In genomic region chr11:117113377-117113776, GRCm38 (mm10) we compare ENCODE assay signal across 8 mouse cellular contexts. TPM values are rescaled to one million over a fixed set of nuclear protein-coding genes. Genes with fewer than 3 reads are reported as not detected.
DNase-seq lines count a peak whose midpoint lies in the region; ATAC-seq and TF ChIP-seq lines count a peak whose summit lies in the region.

No protein-coding gene starts in this region.

- TF ChIP-seq CTCF in forebrain, postnatal 0 days (IDR thresholded peaks at IDR 0.05; ENCODE audit: low read depth) = peak; percentile 48
- TF ChIP-seq CTCF in testis, adult 2 months (IDR thresholded peaks at IDR 0.05; ENCODE audit: control insufficient read depth, insufficient read depth, insufficient replicate concordance, low read depth, low read length) = peak; percentile 83; the same call in 1 of the 2 replicates

- no peak overlapping the region for H3K4me2 ChIP-seq in forebrain, postnatal 0 days (ENCODE audit: low read depth)
- no peak overlapping the region for H3K4me2 ChIP-seq in forebrain, embryonic 13.5 days

- no peak overlapping the region for H3K9ac ChIP-seq in forebrain, postnatal 0 days
- H3K9ac ChIP-seq in forebrain, embryonic 13.5 days = no peak overlapping the region

- no peak overlapping the region for H3K27ac ChIP-seq in forebrain, postnatal 0 days (ENCODE audit: low read depth, low read length)
- no peak overlapping the region for H3K27ac ChIP-seq in forebrain, embryonic 13.5 days
- H3K27ac ChIP-seq in limb, embryonic 10.5 days = peak overlapping the region; percentile 53; the same call in 1 of the 2 replicates
- no peak overlapping the region for H3K27ac ChIP-seq in testis, adult 2 months (ENCODE audit: control insufficient read depth, insufficient read depth, low read depth, low read length)

- H3K4me1 ChIP-seq in forebrain, postnatal 0 days (ENCODE audit: insufficient read depth) = peaks cover 25% of the 10 kb centered on the region
- peaks cover 45% of the 10 kb centered on the region for H3K4me1 ChIP-seq in forebrain, embryonic 13.5 days
- H3K4me1 ChIP-seq in limb, embryonic 10.5 days = peaks cover 56% of the 10 kb centered on the region
- H3K4me1 ChIP-seq in testis, adult 2 months (ENCODE audit: control insufficient read depth, insufficient read depth, low read length) = peaks cover 12% of the 10 kb centered on the region

- H3K9me3 ChIP-seq in forebrain, postnatal 0 days (ENCODE audit: low read length) = no peaks in the 10 kb centered on the region
- no peaks in the 10 kb centered on the region for H3K9me3 ChIP-seq in forebrain, embryonic 13.5 days (replicated peaks)
- H3K9me3 ChIP-seq in limb, embryonic 10.5 days (replicated peaks) = no peaks in the 10 kb centered on the region

- no peak for ATAC-seq in forebrain, postnatal 0 days
- no peak for ATAC-seq in forebrain, embryonic 13.5 days

- no peak overlapping the region for H3K4me3 ChIP-seq in forebrain, postnatal 0 days (ENCODE audit: low read depth, low read length)
- H3K4me3 ChIP-seq in forebrain, embryonic 13.5 days = no peak overlapping the region
- no peak overlapping the region for H3K4me3 ChIP-seq in limb, embryonic 10.5 days
- no peak overlapping the region for H3K4me3 ChIP-seq in testis, adult 2 months (ENCODE audit: control insufficient read depth, low read depth, low read length)

- H3K36me3 ChIP-seq in forebrain, postnatal 0 days (ENCODE audit: insufficient read depth) = peaks cover 8% of the 10 kb centered on the region
- peaks cover 7% of the 10 kb centered on the region for H3K36me3 ChIP-seq in forebrain, embryonic 13.5 days (ENCODE audit: poor library complexity, severe bottlenecking)
- peaks cover 20% of the 10 kb centered on the region for H3K36me3 ChIP-seq in limb, embryonic 10.5 days
- H3K36me3 ChIP-seq in testis, adult 2 months (ENCODE audit: control insufficient read depth, insufficient read depth, low read length) = no peaks in the 10 kb centered on the region

- TF ChIP-seq POLR2A in testis, adult 2 months (IDR thresholded peaks at IDR 0.05; ENCODE audit: control insufficient read depth, low read depth, low read length) = no peak

- no peak for DNase-seq in forebrain, postnatal 0 days
- DNase-seq in spleen, postnatal 4 days (ENCODE audit: low spot score in 2 of 2) = peak; percentile 49 to 76
- DNase-seq in spleen, adult 12 weeks (ENCODE audit: low spot score) = no peak
- DNase-seq in limb, embryonic 10.5 days (ENCODE audit: low spot score) = no peak
- DNase-seq in layer of hippocampus, adult 9-10 months (ENCODE audit: low spot score) = no peak
- no peak for DNase-seq in layer of hippocampus, adult 9-11 months

- no peaks in the 10 kb centered on the region for H3K27me3 ChIP-seq in forebrain, postnatal 0 days (ENCODE audit: insufficient read depth, low read length)
- H3K27me3 ChIP-seq in forebrain, embryonic 13.5 days = no peaks in the 10 kb centered on the region
- no peaks in the 10 kb centered on the region for H3K27me3 ChIP-seq in limb, embryonic 10.5 days (ENCODE audit: low read depth, poor library complexity, severe bottlenecking)
- no peaks in the 10 kb centered on the region for H3K27me3 ChIP-seq in testis, adult 2 months (ENCODE audit: control insufficient read depth, insufficient read depth, low read length)

- WGBS in forebrain, postnatal 0 days = 94% methylated on average over 5 of the region's 5 CpGs
- 95% methylated on average over 5 of the region's 5 CpGs for WGBS in forebrain, embryonic 13.5 days
- 94% methylated on average over 5 of the region's 5 CpGs for WGBS in limb, embryonic 10.5 days

RNA-seq across cellular contexts. Expression of gene Sec14l1, which starts 1.6 kb away (rescaled TPM):
- total RNA-seq in forebrain, postnatal 0 days (2014; rRNA removed) = 81.3 and 82.9 TPM in 2 replicates
- polyA plus RNA-seq in forebrain, postnatal 0 days (2015; fragmentation: Nextera tagmentation; extraction: Ambion mirVana) = 62.1 and 65.1 TPM in 2 replicates
- polyA plus RNA-seq in forebrain, embryonic 13.5 days (2015; fragmentation: Nextera tagmentation; extraction: Ambion mirVana) = 60.3 and 62.1 TPM in 2 replicates
- 40.1 and 47.8 TPM in 2 replicates for polyA plus RNA-seq in limb, embryonic 10.5 days (2016; fragmentation: Nextera tagmentation; extraction: Ambion mirVana)
- 133 and 153 TPM in 2 replicates for polyA plus RNA-seq in testis, adult 2 months (2012; rRNA removed)

Comparison
In these comparisons a context has a peak if more than half of its experiments do, and no peak if none do; other contexts are left out.
1. DNase-seq: peak in spleen, postnatal 4 days (2 of 2); none in forebrain, postnatal 0 days (single experiment), spleen, adult 12 weeks (single experiment), limb, embryonic 10.5 days (single experiment), layer of hippocampus, adult 9-10 months (single experiment) and layer of hippocampus, adult 9-11 months (single experiment).